Mouse (Mus musculus) cerebellum, postnatal 36 days (tissue): Measurements from ENCODE around the gene Afdn.
"Not testable (repeated sequence)": the region's sequence is repeated elsewhere in the genome, so short reads cannot be mapped to it uniquely, and the experiment has no call there.

ENCODE experiments used
- DNase-seq, 2 experiments: peaks; one replicate each; pipeline ENCODE4 v3.0.0; 2021 to 2022; ENCODE audit warnings: mixed read lengths in 2 of 2

The Afdn gene

DNA sequence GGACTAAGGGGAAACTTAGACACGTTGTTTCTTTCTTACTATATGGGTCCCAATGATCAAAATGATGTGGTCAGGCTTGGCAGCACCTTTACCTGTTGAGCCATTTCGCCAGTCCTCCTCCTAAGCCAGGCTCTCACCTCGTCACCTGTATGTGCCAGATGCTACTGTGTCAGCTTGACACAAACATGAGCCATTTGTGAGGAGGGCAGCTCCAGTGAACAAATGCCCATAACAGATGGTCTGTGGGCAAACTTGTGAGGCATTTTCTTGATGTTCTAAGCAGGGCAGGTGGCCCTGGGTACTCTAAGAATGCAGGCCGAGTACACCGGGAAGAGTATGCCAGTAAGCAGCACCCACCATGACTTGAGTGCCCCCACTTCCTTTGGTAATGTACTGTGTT is 21.6 kb downstream of the Afdn start:
- peak; percentile 51 to 54 for DNase-seq

DNA sequence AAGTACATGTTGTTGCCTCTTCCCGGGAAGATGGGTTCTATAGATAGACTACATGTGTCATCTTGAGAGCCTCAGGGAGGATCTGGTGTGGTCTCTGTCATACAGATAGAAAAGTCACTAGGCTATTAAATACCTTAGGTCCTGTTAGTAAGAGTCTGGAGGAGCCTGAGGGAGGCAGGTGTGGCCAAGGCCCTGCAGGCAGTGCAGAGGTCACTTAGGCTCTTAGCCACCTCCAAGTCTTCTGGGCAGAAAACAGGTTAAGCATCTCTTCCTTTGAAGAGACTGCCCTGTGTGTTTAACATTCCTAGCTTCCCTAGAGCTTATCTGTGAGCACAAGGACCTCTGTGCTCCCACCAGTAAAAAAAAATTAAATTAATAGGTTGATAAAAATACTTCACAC is 23.1 kb downstream of the Afdn start:
- no peak for DNase-seq

DNA sequence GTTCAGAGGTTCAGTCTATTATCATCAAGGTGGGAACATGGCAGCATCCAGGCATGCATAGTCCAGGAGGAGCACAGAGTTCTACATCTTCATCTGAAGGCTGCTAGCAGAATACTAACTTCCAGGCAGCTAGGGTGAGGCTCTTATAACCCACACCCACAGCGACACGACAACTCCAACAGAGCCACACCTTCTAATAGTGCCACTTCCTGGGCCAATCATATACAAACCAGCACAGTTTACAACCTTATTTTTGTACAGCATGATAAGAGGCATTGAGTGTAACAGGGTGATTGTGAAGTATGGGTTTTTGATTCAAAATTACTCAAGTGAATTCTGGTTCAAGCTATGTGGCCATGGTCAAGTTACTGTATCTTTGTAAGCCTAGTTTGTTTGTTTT is 29.7 kb downstream of the Afdn start:
- DNase-seq = not testable (repeated sequence)

DNA sequence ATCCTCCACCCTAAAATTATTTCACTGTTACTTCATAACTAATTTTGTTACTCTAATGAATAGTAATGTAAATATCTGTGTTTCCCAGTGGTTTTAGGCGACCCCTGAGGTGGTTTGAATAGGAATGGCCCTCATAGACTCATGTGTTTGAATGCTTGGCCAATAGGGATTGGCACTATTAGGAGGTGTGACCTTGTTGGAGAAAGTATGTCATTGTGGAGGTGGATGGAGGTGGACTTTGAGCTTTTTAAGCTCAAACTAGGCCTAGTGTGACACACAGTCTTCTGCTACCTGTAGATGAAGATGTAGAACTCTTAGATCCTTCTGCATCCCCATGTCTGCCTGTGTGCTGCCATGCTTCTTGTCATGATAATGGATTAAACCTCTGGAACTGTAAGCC is 37.4 kb downstream of the Afdn start:
- no peak for DNase-seq

DNA sequence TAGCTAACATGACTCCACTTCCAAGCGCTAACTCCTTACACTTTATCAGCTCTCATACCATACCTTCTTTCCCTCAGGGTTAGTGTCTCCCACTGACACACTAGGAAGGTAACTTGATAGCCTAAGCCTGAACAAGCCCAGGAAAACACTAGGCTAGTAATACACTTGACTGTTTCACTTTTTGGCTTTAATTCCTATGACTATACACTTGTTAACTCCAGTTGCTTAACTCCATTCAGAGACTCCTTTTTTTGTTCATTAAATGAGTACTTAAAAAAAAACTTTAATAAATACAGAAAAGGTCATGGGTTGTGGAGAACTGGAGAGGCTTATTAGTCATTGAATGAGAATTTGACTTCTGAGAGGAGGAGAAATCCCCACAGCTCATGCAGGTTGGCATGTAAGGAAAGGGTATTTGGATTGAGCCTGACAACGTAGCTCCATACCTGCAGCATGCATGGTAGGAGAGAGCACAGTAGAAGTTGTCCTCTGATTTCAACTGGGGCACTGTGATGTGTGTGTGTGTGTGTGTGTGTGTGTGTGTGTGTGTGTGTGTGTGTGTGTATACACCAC is 42.6 kb downstream of the Afdn start:
- DNase-seq = no peak

DNA sequence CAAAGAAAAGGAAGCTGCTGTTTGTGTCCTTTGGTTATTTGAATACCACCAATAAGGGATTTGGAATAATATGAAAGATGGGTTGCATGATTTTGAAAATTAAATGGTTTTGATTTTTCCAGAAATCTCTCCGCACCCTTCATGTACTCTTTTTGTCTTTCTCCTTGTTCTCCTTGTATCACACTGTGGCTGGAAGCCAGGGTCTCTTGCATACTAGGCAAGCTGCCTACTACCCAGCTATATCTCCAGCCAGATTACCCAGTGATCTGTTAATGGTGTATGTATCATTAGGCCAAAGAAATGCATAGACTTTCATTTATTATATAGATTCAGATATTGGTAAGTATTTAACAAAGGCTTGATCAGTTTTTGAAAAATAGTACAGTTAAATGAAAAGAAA is 45.7 kb downstream of the Afdn start:
- DNase-seq = no peak

DNA sequence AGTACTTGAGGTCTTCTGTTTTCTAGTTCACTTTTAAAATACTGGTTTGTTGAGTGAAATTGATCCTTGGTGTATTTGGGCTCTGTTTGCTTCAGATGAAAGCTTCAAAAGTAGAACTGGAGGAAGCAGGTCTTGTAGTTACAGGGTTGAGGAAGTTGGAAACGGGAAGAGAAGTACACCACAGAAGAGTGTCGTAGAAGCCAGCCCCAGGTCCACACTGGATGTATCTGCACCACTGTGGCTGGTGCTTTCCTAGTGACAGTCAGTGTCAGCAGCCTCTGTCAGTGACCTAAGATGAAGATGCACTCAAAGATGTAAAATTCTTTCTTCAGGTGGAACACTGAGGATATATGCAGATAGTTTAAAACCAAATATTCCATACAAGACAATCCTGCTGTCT is 57.5 kb downstream of the Afdn start:
- no peak for DNase-seq

DNA sequence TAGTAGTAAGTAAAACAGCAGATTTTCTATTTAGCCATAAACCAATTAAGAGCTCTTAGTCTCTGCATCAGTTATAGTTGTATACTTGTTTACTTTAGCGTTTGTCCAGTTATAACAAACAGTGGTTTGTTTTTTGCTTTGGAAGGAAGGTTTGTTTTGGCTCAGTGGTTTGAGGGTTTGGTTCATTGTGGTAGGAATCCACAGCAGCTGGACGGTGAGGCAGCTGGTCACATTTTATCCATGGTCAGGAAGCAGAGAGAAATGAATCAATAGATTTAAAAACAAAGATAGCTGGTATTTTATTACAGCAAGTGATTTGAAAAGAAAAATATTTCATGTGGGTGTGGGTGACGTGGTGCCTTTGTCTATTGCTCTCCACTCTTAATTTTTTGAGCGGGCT is 59.0 kb downstream of the Afdn start:
- no peak for DNase-seq

DNA sequence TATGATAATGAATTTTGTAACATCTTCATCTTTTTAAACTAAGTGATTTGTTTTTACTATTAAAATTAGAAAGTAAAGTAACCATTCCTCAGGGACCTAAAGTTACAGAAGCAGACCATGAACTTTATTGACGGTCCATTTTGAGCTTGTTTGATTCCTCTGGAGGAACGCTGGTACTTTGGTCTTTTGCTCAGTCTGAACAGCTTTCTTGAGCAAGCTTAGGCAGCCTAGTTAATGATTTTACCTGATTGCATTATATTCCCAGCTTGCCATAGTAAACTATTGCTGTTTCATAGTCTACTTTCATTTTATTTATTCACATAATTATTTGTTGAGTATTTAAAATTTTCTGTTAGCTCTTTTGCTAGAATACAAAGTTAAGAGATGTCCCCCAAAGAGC is 60.3 kb downstream of the Afdn start:
- no peak for DNase-seq

DNA sequence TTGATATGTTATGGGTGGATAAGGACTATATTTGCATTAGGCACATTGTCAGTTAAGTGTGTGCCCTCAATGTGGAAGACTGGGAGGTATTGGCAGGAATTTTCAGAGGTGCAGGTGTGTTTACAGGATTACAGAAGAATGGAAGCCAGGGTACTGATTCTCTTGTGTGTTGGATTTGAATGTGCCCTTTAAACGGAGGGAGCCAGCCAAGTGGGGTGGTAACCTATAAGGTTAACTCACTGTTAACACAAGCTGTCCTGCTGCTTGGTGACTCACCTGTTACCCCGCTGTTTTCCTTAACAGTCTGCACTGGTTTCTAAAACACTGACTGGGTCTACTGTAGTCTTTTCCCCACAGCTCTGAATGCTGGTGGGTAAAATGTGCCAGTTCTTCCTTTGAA is 65.1 kb downstream of the Afdn start:
- peak; percentile 14 to 21 for DNase-seq

DNA sequence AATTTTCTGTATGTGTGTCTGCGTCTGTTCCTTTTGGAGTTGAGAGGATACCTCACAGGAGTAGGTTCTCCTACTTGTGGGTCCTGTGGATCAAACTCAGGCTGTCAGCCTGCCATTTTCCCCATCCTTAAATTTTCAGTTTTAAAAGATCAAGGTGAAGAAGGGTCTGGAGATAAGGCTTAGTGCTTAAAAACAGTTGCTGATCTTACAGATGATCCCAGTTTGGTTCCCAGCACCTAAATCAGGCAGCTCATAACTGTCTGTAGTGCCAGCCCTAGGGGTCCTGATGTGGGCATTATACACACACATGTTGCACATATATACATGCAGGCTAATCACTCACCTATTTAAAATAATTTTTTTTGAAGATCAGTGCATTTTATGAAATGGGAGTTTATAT is 69.9 kb downstream of the Afdn start:
- DNase-seq = no peak

DNA sequence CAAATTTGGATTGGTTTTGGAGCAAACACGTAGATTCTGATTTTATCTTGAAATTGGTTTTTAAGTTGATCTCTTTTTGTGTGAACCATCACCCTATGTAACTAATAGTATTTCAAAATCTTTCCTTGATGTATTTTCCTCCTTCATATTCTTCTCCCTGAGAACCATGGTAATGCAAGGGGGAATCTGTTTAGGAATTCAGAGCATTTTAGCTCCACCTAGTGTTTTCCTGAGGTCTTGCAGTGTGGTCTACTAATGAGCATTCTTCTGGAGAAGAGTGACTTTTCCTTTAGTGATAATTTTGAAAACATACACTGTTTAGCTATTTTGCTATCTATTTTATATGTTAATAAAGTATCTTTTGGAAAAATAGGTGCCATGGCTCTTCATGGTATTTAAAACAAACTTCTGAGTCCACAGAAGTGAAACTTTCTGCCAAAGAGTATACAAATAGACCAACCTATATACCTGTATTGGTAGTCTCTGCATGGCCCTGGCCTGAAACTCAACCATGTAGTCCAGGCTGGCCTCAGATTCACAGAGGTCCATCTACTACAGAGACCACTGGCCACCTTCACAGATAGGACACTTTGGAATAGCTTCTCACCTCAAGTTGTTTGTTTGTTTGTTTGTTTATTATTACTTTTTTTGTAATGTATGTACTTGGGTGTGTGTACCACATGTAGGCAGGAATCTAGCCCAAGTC is 70.5 kb downstream of the Afdn start:
- DNase-seq = peak in 1 of 2 experiments; percentile 70

DNA sequence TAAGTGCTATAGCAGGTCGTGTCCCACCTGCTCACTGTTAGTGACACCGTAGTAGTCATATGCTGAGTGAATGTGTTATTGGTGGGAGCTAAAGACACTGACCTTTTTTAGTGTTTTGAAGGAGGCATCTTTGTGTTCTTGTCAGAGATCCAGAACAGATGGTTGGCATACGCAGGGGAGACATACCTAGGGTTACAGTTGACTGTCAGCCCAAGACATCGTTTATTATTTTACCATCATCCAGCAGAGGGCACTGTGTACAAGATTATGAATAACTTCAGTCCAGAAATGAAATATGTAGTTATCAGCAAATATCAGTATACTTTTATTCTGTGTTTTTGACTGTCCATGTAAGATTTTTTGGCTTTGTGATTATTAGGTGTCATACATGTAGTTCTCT is 75.5 kb downstream of the Afdn start:
- peak; percentile 33 to 64 for DNase-seq

DNA sequence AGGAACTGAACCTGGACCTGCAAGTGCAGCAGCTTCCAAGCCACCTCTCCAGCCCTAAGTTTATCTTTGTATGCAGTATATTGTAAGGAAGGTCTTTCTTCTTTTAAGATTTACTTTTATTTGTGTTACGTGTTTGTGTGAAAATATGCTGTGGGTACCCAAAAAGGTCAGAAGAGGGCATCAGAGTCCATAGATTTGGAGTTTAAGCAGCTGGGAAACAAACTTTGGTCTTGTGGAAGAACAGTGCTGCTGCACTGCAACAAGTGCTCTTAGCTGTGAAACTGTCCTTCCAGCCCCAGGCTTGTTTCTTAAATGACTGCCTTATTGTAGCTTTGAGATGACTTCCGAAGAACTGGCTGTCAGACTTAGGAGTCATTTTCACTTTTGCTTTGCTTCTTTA is 89.8 kb downstream of the Afdn start:
- DNase-seq = no peak

DNA sequence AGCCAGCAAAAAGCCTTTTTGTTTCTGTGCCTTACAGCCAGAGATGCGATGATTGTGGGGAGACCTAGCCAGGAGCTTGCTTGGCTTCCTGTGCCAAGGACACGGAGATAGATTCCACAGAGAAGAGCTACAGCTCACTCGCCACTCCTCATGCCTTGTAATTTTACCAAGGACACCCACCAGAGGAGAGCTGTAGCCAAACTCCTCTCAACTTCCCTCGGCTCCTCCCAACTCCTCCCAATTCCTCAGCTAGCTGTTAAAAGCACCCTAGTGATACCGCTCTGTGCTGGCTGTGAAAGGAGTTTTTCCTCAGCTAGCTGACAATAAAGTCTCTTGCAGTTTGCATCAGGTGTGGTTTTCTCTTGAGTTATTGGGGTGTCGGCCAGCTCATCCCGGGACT is 93.5 kb downstream of the Afdn start:
- DNase-seq = not testable (repeated sequence)

DNA sequence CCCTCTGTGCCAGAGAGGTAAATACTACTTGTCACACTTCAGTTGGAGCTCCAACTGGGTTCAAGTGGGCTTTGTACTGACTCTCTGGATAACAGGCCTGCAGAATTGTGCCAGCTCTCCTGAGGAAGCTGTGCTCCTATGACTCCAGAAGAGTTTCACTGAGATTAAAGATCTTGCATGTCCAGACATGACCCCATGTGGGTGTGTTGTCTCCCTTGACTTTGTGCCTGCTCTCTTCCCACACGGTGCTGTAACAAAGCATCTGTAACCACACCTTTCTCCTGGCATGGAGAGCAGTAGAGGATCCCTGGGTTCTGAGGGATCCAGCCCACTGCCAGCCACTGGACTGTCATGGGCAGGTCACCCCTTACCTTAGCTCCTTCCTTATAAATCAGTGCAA is 95.1 kb downstream of the Afdn start:
- DNase-seq = no peak

DNA sequence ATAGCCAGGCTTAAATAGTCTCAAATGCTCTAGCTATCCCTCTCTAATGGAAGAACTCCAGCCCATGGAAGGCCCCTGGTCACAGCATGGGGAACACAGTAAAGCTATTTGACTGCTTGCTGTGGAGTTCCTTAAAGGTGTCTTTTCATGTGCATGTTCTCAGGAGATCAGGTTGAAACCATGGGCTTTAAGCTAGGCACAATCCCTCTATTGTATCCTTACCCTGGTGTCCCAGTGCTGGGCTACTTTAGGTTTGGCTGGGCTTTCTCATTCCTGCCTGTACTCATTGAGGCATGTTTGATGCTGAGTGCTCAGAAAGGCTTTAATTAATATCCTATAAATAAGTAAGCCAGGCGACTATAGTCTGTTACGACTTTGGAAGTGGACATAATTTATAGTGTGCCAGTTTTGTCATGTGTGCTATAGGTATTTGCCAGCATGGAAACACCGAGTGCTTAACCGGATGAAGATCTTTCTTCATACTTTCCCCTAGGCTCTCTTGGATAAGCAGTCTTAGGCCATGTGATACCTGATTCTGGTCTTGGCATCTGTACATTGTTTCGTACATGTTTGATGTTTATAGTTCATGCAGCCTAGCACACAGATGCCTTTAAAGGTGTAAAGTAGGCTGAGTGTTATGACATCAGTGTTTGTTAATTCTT is 96.2 kb downstream of the Afdn start:
- DNase-seq = no peak

DNA sequence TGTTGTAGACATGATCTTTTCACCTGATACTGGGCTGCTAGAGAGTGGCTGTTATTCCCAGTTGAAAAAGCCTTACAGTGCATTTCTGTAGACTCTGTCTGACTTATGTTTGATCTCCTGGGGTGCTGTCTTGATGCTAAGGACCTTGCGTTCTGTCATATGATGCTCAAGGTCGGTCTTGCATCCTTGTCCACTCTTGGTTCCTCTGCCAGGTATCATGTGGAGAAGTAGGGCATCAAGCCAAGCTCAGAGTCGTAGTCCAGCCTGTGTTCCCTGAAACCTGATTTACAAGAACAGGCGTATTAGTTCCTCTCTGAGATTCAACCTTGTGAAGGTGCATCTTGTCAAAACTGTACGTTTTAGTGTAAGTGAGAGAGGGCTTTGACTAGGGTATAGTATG is 105.0 kb downstream of the Afdn start:
- DNase-seq = peak; percentile 87 to 95

DNA sequence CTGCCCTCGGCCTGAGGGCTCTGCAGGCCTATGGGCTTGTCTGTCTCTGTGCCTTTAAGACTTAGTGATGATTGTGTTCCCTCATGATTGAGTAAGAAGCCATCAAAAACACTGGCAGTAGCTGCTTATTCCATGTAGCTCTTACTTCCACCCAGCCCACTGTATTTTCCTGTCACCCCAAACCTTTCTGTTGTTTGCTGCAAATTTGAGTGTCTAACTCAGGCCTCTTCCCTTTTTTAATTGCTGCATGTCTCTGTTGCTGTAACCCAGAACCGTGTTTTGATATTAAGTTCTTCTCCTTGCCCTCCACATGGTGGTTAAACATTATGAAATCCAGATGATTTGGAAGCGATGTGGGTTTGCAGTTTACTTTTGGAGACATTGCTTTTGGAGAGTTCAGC is 106.6 kb downstream of the Afdn start:
- DNase-seq = no peak

DNA sequence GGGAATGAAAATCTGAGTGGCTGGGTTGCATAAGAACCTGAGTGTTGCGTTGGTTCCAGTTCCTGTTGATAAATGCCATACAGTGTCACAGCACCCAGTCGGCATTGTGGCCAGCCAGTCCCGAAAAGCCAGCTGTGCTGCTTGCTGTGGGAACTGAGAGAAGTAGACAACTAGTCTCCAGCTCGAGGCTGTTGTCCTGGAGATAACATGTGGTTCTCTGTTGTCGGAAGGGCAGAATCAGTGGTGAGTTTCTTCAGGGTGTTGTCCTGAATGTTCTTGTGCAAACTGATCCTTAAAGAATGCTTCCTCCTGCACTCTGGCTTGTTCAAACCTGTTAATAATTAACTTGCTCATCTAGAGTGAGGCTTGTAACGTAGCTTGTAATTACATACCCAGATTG is 107.1 kb downstream of the Afdn start:
- DNase-seq = no peak

DNA sequence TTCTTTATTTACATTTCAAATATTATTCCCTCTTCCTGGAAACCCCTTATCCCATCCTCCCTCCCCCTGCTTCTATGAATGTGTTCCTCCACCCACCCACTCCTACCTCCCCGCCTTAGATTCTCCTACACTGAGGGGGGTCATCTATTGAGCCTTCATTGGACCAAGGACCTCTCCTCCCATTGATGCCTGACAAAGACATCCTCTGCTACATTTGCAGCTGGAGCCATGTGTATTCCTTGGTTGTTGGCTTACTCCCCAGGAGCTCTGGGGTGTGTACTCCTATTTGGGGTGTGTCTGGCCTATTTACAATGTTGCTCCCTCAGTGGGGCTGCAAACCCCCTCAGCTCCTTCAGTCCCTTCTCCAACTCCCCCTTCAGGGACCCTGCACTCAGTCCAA is 109.9 kb downstream of the Afdn start:
- DNase-seq = no peak

DNA sequence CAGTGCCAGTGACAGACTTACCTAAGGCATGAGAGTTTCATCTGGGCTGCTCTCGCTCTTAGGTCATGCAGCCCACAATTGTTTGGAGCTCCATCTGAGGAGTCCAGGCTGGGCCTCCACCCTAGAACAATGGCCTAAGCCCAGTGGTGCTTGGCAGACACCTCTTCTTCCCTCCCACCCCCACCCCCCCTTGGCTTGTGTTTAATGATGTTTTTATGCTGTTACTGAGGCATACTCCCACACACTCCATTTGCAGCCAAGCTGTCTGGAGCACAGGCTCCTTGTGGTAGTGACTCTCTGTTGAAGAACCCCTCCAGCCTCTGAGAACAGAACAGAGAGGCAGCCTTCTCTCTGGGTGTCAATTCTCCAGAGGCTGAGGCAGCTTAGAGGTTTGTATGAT is 113.9 kb downstream of the Afdn start:
- no peak for DNase-seq

DNA sequence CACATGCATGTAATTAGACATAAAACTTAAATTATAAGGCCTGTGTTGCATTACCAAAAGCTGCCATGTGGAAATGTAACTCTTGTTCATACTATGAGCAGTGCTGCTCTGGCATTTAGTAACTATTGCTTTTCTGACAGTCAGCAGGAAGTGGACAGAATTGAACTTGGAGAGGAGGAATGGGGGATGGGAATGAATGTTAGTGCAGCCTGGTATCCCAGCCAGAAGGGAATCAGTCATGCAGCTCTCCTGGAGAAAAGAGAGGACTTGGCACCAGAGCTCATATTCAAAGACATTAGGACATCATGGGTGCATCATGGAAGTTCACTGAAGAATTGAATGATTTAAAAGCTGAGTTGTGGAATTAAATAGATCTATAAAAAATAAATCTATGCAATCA is 117.1 kb downstream of the Afdn start:
- no peak for DNase-seq

DNA sequence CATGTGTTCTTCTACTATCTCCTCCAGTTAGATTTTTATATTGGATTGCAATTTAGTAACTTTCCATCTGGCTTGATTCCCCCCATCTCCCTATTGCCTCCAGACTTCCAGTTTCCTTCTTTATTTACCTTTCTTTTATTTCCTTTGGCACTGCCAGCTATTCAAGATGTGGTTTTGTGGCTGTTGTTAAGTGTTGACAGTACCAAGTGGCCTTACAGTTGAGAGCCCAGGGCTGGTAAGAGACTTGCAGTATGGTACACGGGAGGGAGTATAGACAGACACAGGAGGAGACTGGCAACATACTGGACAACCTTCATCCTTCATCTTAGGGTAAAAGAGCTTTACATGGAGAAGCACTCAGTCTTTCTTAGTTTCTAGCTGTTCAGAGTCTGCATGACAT is 119.4 kb downstream of the Afdn start:
- no peak for DNase-seq

DNA sequence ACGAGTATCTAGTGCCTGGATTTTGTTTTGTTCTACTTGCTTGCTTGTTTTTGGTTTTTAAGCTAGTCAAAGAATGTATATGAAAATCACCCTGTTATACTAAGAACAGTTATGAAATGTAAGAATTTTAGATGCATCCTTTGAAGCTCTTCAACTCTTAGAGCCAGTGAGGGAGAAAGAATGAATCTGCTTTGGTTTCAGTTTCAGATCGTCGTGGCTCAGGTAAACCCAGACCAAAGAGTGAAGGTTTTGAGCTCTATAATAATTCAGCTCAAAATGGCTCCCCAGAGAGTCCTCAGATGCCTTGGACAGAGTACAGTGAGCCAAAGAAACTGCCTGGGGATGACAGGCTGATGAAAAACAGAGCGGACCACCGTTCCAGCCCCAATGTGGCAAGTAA is 123.2 kb downstream of the Afdn start:
- DNase-seq = no peak
